Mouse (Mus musculus) bone marrow macrophage, adult 2 months (primary cell): ENCODE results near the gene Cdyl. TPM values are rescaled to one million over a fixed set of nuclear protein-coding genes. Genes with fewer than 3 reads are reported as not detected.

Experiments used
- H3K27ac ChIP-seq: 2 replicates; pipeline ENCODE4 v1.5.1; 2012; ENCODE audit warnings: low read depth, low read length; ENCODE audit not compliant: insufficient read depth
- H3K4me1 ChIP-seq: 2 replicates; pipeline ENCODE4 v1.6.1; 2012; ENCODE audit warnings: low read length; ENCODE audit not compliant: control insufficient read depth, insufficient read depth
- H3K4me3 ChIP-seq: 2 replicates; pipeline ENCODE4 v1.5.1; 2012; ENCODE audit warnings: mild to moderate bottlenecking, low read length, moderate library complexity; ENCODE audit not compliant: insufficient read depth
- CTCF ChIP-seq: IDR thresholded peaks from 2 replicates; pipeline ENCODE4 v1.5.1; 2012; ENCODE audit warnings: low read depth, mild to moderate bottlenecking, low read length, moderate library complexity
- POLR2A ChIP-seq: IDR thresholded peaks from 2 replicates; pipeline ENCODE4 v1.6.1; 2012; ENCODE audit warnings: mild to moderate bottlenecking, low read depth, low read length, borderline replicate concordance
- polyA plus RNA-seq: library from polyadenylated mRNA; stranded (reverse); fragments of >200 nt; gene quantifications from 2 replicates; pipeline ENCODE4 v1.2.4, GENCODE M21; 2012; ENCODE audit not compliant: missing spikeins, insufficient read depth, insufficient read length

Cdyl gene
- polyA plus RNA-seq, 1 experiment: 9.3 TPM

- TF ChIP-seq POLR2A: no peak
- no peak for TF ChIP-seq CTCF
- Histone ChIP-seq H3K4me1 (no peaks in the 10 kb centered on the region), H3K4me3 (no peak overlapping the region), H3K27ac (no peak overlapping the region)
Observed at GRCm38 (mm10) chr13:35681361-35681760, 21.7 kb downstream of the Cdyl start.

DNA sequence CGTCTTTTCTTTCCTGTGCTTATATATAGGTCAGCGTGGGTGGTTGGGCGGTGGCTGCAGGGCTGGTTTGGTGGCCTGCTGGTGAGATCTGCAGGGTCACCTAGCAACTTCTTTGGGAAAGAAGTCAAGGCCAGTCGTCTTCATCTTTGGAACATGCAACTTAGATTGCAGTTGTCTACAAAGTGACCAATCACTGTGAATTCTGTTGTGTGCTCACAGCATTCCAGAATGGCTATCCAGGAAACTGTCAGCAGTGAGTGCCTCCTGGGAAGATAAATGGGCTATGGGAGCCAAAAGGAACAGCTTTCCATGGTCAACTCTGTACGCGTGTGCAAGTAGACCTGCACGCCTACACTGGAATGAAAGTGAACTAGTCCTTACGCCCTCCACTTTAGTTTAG, 26.6 kb downstream of the Cdyl start:
- H3K27ac ChIP-seq: no peak overlapping the region
- no peak overlapping the region for H3K4me3 ChIP-seq
- no peaks in the 10 kb centered on the region for H3K4me1 ChIP-seq
- no peak for TF ChIP-seq CTCF
- no peak for TF ChIP-seq POLR2A

DNA sequence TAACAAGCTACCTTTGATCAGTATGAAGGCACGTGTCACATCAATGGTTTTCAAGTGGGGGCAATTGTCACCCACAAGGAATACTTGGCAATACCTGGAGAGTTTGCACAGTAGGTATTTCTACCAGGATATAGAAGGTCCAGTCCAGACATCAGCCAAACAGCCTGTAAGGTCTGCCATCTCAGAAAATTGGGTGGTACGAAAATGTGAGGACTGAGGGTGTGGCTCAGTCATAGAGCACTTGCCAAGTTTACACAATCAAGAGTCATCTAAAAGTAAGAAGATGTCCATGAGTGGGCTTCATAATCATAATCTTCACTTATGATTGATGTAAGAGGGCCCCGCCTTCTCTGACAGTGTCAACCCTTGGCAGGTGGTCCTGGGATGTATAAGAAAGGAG, 29.9 kb downstream of the Cdyl start:
- no peak for TF ChIP-seq CTCF
- no peak for TF ChIP-seq POLR2A
- Histone ChIP-seq H3K4me1 (no peaks in the 10 kb centered on the region), H3K4me3 (no peak overlapping the region), H3K27ac (no peak overlapping the region)

GRCm38 (mm10) chr13:35717658-35718057, 58.0 kb downstream of the Cdyl start:
- no peak overlapping the region for H3K27ac ChIP-seq
- no peaks in the 10 kb centered on the region for H3K4me1 ChIP-seq
- H3K4me3 ChIP-seq: no peak overlapping the region
- TF ChIP-seq POLR2A (no peak), CTCF (no peak)

DNA sequence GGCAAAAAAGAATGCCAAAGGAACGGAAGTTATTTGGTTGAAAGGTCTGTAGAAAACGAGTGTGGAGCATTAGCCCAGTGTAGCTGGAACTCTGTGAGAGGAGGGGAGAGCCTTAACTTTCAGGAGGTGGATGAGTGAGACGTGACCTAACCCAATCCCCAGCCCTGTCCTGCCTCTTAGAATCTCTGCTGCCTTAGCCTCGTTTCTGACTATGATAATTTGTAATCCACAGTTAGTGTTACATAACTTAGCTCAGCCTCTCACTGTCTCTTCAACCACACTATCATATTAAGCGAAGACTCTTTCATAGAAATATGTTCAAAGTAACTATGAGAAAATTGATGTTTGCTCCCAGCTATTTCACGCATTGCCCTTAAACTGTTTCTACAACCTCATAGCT, 59.9 kb downstream of the Cdyl start:
- Histone ChIP-seq H3K4me1 (no peaks in the 10 kb centered on the region), H3K4me3 (no peak overlapping the region), H3K27ac (no peak overlapping the region)
- TF ChIP-seq POLR2A (no peak), CTCF (no peak)

- Histone ChIP-seq H3K27ac (no peak overlapping the region), H3K4me1 (no peaks in the 10 kb centered on the region), H3K4me3 (no peak overlapping the region)
- TF ChIP-seq POLR2A (no peak), CTCF (no peak)
Observed at GRCm38 (mm10) chr13:35723073-35723472, 63.4 kb downstream of the Cdyl start.

DNA sequence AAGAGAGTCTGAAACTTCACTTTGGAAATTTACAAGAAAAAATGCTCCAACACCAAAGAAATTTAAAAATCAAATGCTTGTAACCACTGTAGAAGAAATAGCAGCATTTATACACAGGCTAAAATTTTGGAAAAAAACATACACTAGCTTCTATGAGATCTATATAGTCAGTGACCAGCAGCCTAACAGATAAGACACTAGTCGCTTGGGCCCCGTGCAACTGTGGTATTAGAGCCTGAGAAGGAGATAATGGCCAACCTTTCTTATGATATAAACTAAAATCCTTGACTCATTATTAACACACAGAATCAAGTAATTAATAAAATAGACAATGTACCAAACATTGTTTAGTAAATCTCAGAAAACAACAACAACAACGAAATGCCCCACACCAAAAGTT, 66.4 kb downstream of the Cdyl start:
- Histone ChIP-seq H3K4me1 (no peaks in the 10 kb centered on the region), H3K27ac (no peak overlapping the region), H3K4me3 (no peak overlapping the region)
- TF ChIP-seq CTCF: no peak
- TF ChIP-seq POLR2A: no peak

DNA sequence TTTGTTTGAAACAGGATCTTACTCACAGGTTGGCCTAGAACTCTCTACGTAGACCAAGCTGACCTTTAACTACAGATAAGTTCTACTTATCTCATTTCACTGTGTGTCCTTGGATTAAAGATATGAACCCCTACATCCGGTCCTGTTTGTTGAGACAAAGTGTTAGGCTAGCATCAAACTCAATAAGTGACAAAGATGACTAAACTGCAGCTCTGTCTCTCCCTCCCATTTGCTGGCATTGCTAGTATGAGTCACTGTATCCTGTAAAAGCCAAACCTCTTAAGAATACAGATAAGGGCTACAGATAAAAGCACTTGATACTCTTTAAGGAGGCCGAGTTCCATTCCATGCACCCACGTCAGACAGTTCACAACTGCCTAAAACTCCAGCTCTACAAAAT, 72.5 kb downstream of the Cdyl start:
- no peak overlapping the region for H3K4me3 ChIP-seq
- no peaks in the 10 kb centered on the region for H3K4me1 ChIP-seq
- TF ChIP-seq CTCF (no peak), POLR2A (no peak)
- no peak overlapping the region for H3K27ac ChIP-seq

DNA sequence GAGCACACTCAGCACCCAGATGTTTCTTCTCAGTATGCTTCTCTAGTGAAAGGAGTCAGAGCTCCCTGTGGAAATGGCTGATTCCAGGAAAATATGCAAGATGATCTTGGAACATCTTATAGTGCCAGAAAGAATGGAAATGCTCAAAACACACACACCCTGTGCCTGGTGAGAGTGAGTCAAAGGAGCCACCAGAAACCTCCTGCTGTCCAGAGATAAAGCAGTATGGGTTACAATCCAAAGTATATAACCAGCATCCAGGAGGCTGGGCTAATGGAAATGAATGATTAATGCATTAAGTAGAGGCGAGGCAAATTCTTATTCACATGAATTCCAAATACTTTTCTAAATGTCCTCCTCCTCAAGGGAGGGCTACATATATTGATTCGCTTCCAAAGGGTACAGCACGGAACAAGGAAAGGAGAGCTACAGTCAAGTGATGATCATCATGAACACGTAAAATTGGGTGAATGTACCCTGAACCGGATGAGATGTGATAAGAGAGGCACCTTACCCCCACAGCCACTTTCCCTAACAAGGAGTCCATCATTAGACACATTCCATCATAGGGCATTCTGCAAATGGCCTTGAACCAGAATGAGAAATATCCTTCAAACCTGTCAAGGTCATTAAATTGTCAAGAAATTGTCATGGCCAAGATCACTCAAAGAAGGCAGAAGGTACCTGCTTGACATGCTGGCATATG, 73.4 kb downstream of the Cdyl start:
- Histone ChIP-seq H3K4me3 (no peak overlapping the region), H3K4me1 (no peaks in the 10 kb centered on the region), H3K27ac (no peak overlapping the region)
- TF ChIP-seq POLR2A: no peak
- no peak for TF ChIP-seq CTCF

- Histone ChIP-seq H3K4me1 (peaks cover 1% of the 10 kb centered on the region; the same call in 1 of the 2 replicates), H3K4me3 (no peak overlapping the region), H3K27ac (no peak overlapping the region)
- no peak for TF ChIP-seq CTCF
Observed at GRCm38 (mm10) chr13:35737565-35737964, 77.9 kb downstream of the Cdyl start.

DNA sequence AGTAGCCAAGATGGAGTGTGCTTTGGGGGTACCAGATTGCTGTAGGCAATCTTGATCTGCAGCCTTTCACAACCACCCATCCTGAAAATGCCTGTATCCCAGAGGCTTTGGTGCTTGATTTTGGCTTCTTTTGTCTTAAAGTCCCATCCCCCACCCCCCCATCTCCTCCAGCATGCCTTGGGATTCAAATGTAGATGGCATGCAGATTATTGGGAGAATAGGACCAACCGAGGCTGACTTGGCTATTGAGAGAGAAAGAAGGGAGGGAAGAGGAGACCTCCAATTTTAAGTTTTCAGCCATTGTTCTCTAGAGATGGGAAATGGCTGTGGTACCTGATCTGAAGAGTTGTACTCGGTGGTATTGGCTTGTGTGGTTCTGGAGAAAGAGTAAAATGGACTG, 78.6 kb downstream of the Cdyl start:
- Histone ChIP-seq H3K4me1 (peaks cover 6% of the 10 kb centered on the region), H3K27ac (no peak overlapping the region), H3K4me3 (no peak overlapping the region)
- TF ChIP-seq POLR2A (no peak), CTCF (no peak)
